Mouse (Mus musculus): ENCODE results near the gene Pigk. TPM values are rescaled to one million over a fixed set of nuclear protein-coding genes. Genes with fewer than 3 reads are reported as not detected.

Pigk gene
- total and polyA plus RNA-seq, 3 experiments, result 4.1 to 39.2 (median 34.2) TPM

GRCm38 (mm10) chr3:152837407-152837806 lies 123.5 kb downstream of the Pigk start:
- no peaks in the 10 kb centered on the region for H3K9me3 ChIP-seq (replicated peaks)
- H3K27me3 ChIP-seq (ENCODE audit: insufficient read depth, low read length), result no peaks in the 10 kb centered on the region
- H3K36me3 ChIP-seq (replicated peaks), result no peaks in the 10 kb centered on the region
- ATAC-seq (ENCODE audit: extremely low read depth, insufficient number of reproducible peaks, low FRiP score, poor library complexity, severe bottlenecking) (no peak), DNase-seq (ENCODE audit: low spot score) (no peak)
- no peaks in the 10 kb centered on the region for H3K4me1 ChIP-seq (ENCODE audit: insufficient read depth, low read depth, low read length)
- no peak overlapping the region for H3K4me3 ChIP-seq (ENCODE audit: low read depth, low read length)
- TF ChIP-seq CTCF (IDR thresholded peaks at IDR 0.05; ENCODE audit: low read depth, low read length), result no peak
- no peak for TF ChIP-seq POLR2AphosphoS5 (IDR thresholded peaks at IDR 0.05; ENCODE audit: insufficient replicate concordance, low read depth, low read length)
- no peak for TF ChIP-seq GATA2 (IDR thresholded peaks at IDR 0.05; ENCODE audit: borderline replicate concordance, low read depth, low read length)
- TF ChIP-seq TAL1 (conservative IDR thresholded peaks at IDR 0.05; ENCODE audit: low read depth, low read length), result no peak
- TF ChIP-seq GATA1 (IDR thresholded peaks at IDR 0.05; ENCODE audit: borderline replicate concordance, low read length), result no peak

DNA sequence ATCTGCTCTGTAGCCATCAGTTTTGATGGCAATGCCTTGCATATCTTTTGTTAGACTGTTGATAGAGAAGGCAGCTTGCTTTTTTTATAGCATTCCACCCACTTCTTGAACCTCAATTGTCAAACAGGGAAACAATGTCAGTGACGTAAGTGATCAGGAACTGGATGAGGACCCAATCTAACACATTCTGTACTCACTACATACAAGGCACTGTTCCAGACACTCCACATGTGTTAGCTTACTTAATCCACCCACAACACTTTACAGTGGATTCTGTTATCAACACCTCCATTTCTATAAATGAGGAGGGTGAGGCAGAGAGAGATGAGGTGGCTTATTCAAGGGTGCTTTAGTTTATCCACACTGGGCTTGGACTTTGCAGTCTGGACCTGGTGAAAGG lies 124.0 kb downstream of the Pigk start:
- Histone ChIP-seq H3K27me3 (ENCODE audit: insufficient read depth, low read length) (no peaks in the 10 kb centered on the region), H3K4me1 (ENCODE audit: insufficient read depth, low read depth, low read length) (no peaks in the 10 kb centered on the region), H3K9me3 (replicated peaks) (no peaks in the 10 kb centered on the region), H3K36me3 (replicated peaks) (no peaks in the 10 kb centered on the region), H3K4me3 (ENCODE audit: low read depth, low read length) (no peak overlapping the region)
- no peak for TF ChIP-seq CTCF (IDR thresholded peaks at IDR 0.05; ENCODE audit: low read depth, low read length)
- no peak for TF ChIP-seq GATA2 (IDR thresholded peaks at IDR 0.05; ENCODE audit: borderline replicate concordance, low read depth, low read length)
- TF ChIP-seq TAL1 (conservative IDR thresholded peaks at IDR 0.05; ENCODE audit: low read depth, low read length), result no peak
- no peak for TF ChIP-seq GATA1 (IDR thresholded peaks at IDR 0.05; ENCODE audit: borderline replicate concordance, low read length)
- no peak for TF ChIP-seq POLR2AphosphoS5 (IDR thresholded peaks at IDR 0.05; ENCODE audit: insufficient replicate concordance, low read depth, low read length)
- DNase-seq (ENCODE audit: low spot score), result no peak
- ATAC-seq (ENCODE audit: extremely low read depth, insufficient number of reproducible peaks, low FRiP score, poor library complexity, severe bottlenecking), result no peak

- H3K36me3 ChIP-seq (replicated peaks), result no peaks in the 10 kb centered on the region
- H3K9me3 ChIP-seq (replicated peaks), result no peaks in the 10 kb centered on the region
- TF ChIP-seq GATA2 (IDR thresholded peaks at IDR 0.05; ENCODE audit: borderline replicate concordance, low read depth, low read length), result no peak
- no peak for TF ChIP-seq GATA1 (IDR thresholded peaks at IDR 0.05; ENCODE audit: borderline replicate concordance, low read length)
- TF ChIP-seq POLR2AphosphoS5 (IDR thresholded peaks at IDR 0.05; ENCODE audit: insufficient replicate concordance, low read depth, low read length), result no peak
- TF ChIP-seq CTCF (IDR thresholded peaks at IDR 0.05; ENCODE audit: low read depth, low read length), result no peak
- TF ChIP-seq TAL1 (conservative IDR thresholded peaks at IDR 0.05; ENCODE audit: low read depth, low read length), result no peak
- no peak overlapping the region for H3K4me3 ChIP-seq (ENCODE audit: low read depth, low read length)
- H3K4me1 ChIP-seq (ENCODE audit: insufficient read depth, low read depth, low read length), result no peaks in the 10 kb centered on the region
- ATAC-seq (ENCODE audit: extremely low read depth, insufficient number of reproducible peaks, low FRiP score, poor library complexity, severe bottlenecking) (no peak), DNase-seq (ENCODE audit: low spot score) (no peak)
- H3K27me3 ChIP-seq (ENCODE audit: insufficient read depth, low read length), result no peaks in the 10 kb centered on the region
Measured at GRCm38 (mm10) chr3:152841264-152841663, 127.4 kb downstream of the Pigk start.

- no peaks in the 10 kb centered on the region for H3K9me3 ChIP-seq (replicated peaks)
- ATAC-seq (ENCODE audit: extremely low read depth, insufficient number of reproducible peaks, low FRiP score, poor library complexity, severe bottlenecking) (no peak), DNase-seq (ENCODE audit: low spot score) (no peak)
- no peaks in the 10 kb centered on the region for H3K27me3 ChIP-seq (ENCODE audit: insufficient read depth, low read length)
- TF ChIP-seq GATA2 (IDR thresholded peaks at IDR 0.05; ENCODE audit: borderline replicate concordance, low read depth, low read length) (no peak), POLR2AphosphoS5 (IDR thresholded peaks at IDR 0.05; ENCODE audit: insufficient replicate concordance, low read depth, low read length) (no peak), GATA1 (IDR thresholded peaks at IDR 0.05; ENCODE audit: borderline replicate concordance, low read length) (no peak), TAL1 (conservative IDR thresholded peaks at IDR 0.05; ENCODE audit: low read depth, low read length) (no peak), CTCF (IDR thresholded peaks at IDR 0.05; ENCODE audit: low read depth, low read length) (no peak)
- no peaks in the 10 kb centered on the region for H3K36me3 ChIP-seq (replicated peaks)
- H3K4me1 ChIP-seq (ENCODE audit: insufficient read depth, low read depth, low read length), result no peaks in the 10 kb centered on the region
- H3K4me3 ChIP-seq (ENCODE audit: low read depth, low read length), result no peak overlapping the region
Measured at GRCm38 (mm10) chr3:152842648-152843047, 128.7 kb downstream of the Pigk start.

DNA sequence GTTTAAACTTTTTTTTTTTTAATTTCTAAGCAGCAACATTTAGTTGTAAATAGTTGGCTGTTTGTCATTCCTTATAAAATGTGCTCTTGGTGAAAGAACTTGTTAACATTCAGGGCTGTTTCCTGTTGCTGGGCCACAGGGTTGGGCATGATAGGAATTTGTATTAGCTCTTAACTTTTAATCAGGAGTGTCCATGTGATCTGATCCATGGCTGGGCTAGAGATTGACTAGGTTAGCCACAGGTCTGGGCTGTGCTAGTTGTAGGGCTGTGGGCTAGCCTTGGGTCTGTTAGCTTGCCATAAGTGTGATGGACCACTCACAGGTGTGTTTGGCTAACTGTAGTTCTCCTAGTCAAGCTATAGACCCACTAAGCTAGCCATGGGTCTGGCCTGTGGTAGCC lies 130.0 kb downstream of the Pigk start:
- H3K36me3 ChIP-seq (replicated peaks), result no peaks in the 10 kb centered on the region
- TF ChIP-seq GATA1 (IDR thresholded peaks at IDR 0.05; ENCODE audit: borderline replicate concordance, low read length) (no peak), CTCF (IDR thresholded peaks at IDR 0.05; ENCODE audit: low read depth, low read length) (no peak), POLR2AphosphoS5 (IDR thresholded peaks at IDR 0.05; ENCODE audit: insufficient replicate concordance, low read depth, low read length) (no peak), GATA2 (IDR thresholded peaks at IDR 0.05; ENCODE audit: borderline replicate concordance, low read depth, low read length) (no peak), TAL1 (conservative IDR thresholded peaks at IDR 0.05; ENCODE audit: low read depth, low read length) (no peak)
- no peaks in the 10 kb centered on the region for H3K9me3 ChIP-seq (replicated peaks)
- H3K4me1 ChIP-seq (ENCODE audit: insufficient read depth, low read depth, low read length), result no peaks in the 10 kb centered on the region
- DNase-seq (ENCODE audit: low spot score) (no peak), ATAC-seq (ENCODE audit: extremely low read depth, insufficient number of reproducible peaks, low FRiP score, poor library complexity, severe bottlenecking) (no peak)
- no peak overlapping the region for H3K4me3 ChIP-seq (ENCODE audit: low read depth, low read length)
- no peaks in the 10 kb centered on the region for H3K27me3 ChIP-seq (ENCODE audit: insufficient read depth, low read length)

DNA sequence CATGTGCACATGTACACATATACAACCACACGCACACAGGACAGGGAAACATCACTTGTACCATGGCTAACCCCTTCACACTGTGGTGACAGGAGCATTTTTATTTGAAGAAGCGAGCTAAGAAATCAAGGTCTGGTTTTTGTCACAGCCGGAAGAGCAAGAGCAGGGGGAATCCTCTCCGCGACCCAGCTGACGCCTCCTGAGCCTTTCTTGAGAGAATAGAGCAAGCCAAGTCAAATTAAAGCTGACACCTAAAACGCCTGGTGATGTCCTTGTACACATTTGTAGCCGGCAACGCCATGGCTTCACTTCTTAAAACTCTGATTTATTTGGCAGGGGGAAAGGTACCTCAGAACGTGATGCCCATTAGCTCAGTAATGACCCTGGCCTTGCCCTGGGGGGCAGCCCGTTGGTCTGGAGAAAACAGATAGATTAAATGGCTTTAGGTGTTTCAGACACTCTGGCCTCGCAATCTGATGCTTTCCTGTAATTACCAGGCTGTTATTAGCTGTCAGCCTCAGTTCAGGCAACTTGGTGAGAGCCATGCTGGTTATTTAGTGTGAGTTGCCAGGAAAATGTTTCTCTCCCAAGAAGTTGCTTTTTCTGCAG lies 141.2 kb downstream of the Pigk start:
- H3K9me3 ChIP-seq (replicated peaks), result no peaks in the 10 kb centered on the region
- peaks cover 5% of the 10 kb centered on the region; the same call in 1 of the 2 replicates for H3K27me3 ChIP-seq (ENCODE audit: insufficient read depth, low read length)
- no peak overlapping the region for H3K4me3 ChIP-seq (ENCODE audit: low read depth, low read length)
- TF ChIP-seq GATA1 (IDR thresholded peaks at IDR 0.05; ENCODE audit: borderline replicate concordance, low read length), result no peak
- no peak for TF ChIP-seq GATA2 (IDR thresholded peaks at IDR 0.05; ENCODE audit: borderline replicate concordance, low read depth, low read length)
- H3K36me3 ChIP-seq (replicated peaks), result no peaks in the 10 kb centered on the region
- H3K4me1 ChIP-seq (ENCODE audit: insufficient read depth, low read depth, low read length), result no peaks in the 10 kb centered on the region
- ATAC-seq (ENCODE audit: extremely low read depth, insufficient number of reproducible peaks, low FRiP score, poor library complexity, severe bottlenecking) (no peak), DNase-seq (ENCODE audit: low spot score) (no peak)

Data from G1E (cell line).